Mouse (Mus musculus): ENCODE results near the gene Ahrr. TPM values are rescaled to one million over a fixed set of nuclear protein-coding genes. Genes with fewer than 3 reads are reported as not detected.
A peak's percentile ranks its signal among the peaks of the same experiment; 100 is the strongest.

Ahrr gene
- total RNA-seq, 2 experiments from 2014 or later = 0.48 to 0.71 TPM

- peak; percentile 16 to 25 for DNase-seq
These were observed 45.6 kb downstream of the Ahrr start for GRCm38 (mm10) chr13:74246494-74246893.

DNA sequence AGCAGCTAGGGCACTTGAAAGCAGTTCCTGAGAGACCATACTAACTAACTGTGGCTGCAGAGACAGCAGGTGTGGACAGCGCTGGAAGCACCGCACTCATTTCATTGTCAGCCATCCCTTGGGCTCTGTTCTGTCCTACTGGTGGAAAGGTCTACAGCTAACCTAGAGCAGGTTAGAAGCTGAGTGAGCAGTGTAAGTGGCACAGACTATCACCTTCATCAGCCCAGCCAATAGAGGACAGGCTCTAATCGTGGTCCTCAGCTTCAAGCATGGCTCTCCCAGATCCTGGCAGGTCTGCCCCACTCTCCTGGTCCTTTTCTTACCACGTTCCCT lies 46.3 kb downstream of the Ahrr start:
- no peak for DNase-seq
- intact Hi-C loops (cut with DNase I) = no loop called here

More at GRCm38 (mm10) chr13:74246494-74246893, 45.6 kb downstream of the Ahrr start:
- intact Hi-C loops (cut with DNase I) = no loop called here

- intact Hi-C loops (cut with DNase I) = no loop called here
- DNase-seq = peak; percentile 67 to 75
These were observed 46.8 kb downstream of the Ahrr start for GRCm38 (mm10) chr13:74245214-74245898.

- no peak for DNase-seq
- intact Hi-C loops (cut with DNase I) = no loop called here
These were observed 54.6 kb downstream of the Ahrr start for GRCm38 (mm10) chr13:74237574-74237973.

DNA sequence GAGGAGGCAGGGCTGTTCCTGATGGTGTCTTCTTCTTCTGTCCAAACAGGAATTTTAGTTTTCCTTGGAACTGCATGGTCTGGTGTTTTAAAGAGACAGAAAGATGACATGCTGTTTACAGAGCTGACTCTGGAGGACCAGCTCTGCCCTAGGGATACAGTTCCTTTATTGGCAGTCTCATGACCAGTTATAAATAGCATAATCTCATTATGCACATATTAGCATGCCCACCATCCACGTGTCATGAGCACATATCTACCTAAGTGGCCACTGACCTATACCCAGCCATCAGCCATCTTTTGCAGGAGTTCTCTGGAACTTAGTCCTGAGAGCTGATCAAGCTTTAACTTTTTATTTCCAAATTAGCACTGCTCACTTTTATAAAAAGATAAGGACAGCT lies 71.5 kb downstream of the Ahrr start:
- DNase-seq = no peak
- intact Hi-C loops (cut with DNase I) = no loop called here

- intact Hi-C loops (cut with DNase I) = no loop called here
- DNase-seq = no peak
These were observed 73.7 kb downstream of the Ahrr start for GRCm38 (mm10) chr13:74218441-74218840.

GRCm38 (mm10) chr13:74208986-74209345 lies 83.2 kb downstream of the Ahrr start:
- intact Hi-C loops (cut with DNase I) = no loop called here
- peak in 1 of 2 experiments; percentile 35 for DNase-seq

DNA sequence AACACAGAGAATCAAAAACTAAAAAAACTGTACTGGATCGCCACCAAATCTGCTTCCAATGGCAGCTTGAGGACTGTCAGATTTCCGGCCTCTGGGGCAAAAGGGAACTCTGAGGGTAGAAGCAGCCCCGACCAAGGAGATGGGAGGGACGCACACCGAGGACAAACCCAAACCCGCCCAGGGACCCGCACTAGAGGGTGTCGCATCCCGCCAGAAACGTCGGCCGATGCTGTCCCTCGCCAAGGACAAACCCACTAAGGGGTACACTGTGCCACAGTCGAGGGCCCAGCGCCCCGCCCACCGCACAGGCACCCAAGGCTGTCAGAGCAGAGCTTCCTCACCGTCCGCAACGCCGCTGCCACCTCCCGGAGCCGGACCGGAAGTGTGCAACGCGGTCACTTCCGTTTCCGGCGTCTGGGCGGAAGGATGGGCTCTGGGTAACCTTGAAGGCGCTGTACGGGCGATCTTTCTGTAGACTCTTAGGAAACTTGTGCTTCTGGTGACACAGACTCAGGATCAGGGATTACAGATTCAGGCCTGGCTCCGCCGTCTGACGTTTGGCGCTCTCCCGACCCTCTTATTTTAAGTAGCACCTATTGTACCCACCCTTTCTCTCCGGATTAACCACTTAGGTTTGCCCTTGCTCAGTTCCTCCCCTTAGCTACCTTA lies 83.7 kb downstream of the Ahrr start, which contains the start of gene Exoc3:
Gene Exoc3 (minus strand): TSS at position 416 of the 669 bp plus-strand sequence.
- peak; percentile 91 to 94 for DNase-seq
- intact Hi-C loops (cut with DNase I) = no loop called here

DNA sequence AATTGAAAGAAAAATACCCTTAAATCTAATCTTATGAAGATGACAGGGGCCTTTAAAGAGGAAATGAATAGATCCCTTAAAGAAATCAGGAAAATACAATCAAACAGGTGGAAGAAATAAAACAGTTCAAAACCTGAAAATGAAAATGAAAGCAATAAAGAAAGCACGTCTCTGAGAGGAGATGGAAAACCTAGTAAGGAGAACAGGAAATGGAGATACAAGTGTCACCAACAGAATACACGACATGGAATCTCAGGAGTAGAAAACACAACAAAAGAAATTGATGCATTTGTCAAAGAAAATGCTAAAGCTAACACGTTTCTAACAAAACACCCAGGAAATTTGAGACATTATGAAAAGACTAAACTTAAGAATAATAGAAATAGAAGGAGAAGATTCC lies 95.7 kb downstream of the Ahrr start:
- intact Hi-C loops (cut with DNase I) = no loop called here
- no peak for DNase-seq

DNA sequence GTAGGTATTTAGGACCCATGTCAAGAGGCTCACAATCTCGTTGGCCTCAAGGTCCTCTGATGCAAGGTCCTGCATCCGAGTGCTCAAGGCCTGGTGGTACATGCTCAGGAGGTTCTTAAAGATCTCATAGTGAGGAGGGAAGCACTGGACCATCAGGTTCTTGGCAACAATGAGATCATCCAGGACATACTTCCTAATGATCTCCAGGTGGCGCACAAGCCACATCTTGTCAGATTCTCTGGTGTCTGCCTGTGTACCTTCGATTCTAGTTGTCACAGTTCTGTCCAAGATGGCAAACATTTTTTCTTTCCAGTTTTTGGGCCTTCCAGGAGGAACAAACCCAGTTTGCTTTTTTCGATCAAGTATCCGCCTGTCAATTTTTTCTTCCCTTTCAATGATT lies 99.5 kb downstream of the Ahrr start:
- no peak for DNase-seq
- intact Hi-C loops (cut with DNase I) = loop anchor here (2.0 kb wide), 1 partner anchor 108 kb away; no protein-coding TSS in a partner anchor

DNA sequence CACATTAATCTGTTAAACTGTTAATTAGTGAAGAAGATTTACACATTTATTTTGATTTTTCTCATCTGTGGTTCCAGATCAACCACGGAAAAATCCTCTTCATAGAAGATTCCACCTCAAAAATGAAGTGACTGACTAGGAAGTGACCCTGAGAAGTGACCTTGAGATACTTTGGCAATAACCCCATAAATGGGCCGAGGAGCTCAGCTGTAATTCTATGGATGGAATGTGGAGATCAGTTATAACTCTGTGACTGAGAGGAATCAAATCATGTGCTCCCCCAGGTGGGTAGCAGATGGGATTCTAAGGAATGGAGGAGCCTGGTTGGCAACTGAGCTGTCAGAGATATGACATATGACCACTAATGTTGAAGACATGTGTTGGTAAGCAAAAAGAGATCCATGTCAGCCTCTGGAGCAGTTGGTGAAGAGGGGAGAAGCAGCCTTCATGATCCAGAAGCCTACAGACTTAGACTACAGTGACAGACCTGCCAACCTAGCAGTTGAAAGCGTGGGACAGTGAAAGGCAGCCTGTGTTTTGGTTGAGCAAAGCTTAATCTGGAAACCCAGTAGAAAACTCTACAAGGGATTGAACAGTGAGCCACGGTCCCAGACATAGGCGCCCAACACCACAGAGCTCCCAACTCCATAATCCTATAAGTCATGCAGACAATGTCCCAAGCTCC lies 109.0 kb downstream of the Ahrr start:
- no peak for DNase-seq
- intact Hi-C loops (cut with DNase I) = no loop called here

DNA sequence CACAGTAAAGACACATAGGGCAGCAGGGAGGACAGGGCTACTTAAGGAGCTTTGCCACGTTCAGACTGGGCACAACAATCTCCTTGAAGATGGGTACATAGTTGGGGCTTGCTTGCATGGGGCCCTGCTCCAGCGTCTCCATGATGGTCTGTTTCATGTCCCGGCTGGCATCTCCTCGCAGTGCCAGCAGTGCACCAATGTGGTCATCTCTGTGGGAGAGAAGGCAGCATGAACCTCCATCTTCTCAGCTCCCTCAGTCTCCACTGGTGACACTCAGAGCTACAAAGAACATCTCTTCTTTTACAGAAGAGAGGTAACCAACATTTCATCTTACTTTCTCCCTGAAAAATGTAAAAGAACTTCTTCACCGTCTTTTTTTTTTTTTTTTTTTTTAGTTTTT lies 120.1 kb downstream of the Ahrr start:
- no peak for DNase-seq
- intact Hi-C loops (cut with DNase I) = loop anchor here (5.0 to 10.0 kb wide), 2 partner anchors 75 to 207 kb away; partner anchors contain the start of gene Zdhhc11

DNA sequence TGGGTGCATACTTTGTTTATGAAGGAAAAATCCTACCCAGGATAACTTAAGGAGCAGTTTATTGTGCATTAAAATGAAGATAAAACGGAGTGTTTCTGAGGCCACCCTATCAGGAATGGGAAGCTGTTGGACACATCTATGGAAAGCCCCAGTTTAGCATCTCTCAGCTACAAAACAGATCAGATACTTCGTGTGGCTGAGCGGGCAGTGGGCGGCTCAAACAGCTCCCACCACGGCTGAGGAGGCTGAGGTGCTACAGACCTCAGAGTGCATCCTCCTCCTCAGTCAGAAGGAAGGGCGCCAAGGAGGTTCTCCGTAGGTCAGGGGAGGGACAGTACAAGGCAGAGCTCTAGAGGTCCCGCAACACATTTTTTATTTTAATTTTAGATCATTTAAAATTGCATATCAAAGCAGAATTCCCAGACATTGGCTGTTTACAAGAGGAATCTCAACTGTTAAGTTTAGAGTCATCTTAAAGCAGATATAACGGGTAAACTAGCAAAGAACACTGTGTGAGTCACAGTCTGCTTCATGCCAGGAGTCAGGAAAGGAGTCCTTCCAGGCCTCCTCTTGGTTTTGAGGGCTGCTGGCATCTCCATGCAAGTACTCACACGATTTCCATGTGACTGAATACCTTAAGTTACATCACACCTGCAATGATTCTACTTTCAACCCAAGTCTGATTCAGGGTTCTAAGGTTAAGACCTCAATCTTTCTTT lies 122.5 kb downstream of the Ahrr start:
- no peak for DNase-seq
- intact Hi-C loops (cut with DNase I) = loop anchor here (5.0 to 10.0 kb wide), 2 partner anchors 72 to 205 kb away; partner anchors contain the start of gene Zdhhc11

DNA sequence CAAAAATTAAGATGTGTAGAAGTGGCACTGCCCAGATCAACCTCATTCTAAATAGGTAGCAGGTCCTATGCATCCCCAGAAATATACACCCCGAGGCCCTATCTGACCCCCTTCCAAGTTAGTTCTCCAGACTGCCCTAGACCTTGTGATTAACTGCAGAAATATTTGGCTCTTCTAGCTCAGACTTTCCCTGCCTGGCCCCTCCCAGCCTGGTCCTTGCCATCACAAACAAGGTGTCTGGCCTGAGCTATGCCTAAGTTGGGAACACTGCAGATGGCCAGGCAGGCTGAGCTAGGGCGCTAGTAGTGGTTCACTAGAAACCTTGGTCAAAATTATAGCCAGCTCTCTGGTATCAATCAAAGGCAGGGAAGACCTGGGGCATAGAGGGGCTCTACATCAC lies 124.6 kb downstream of the Ahrr start:
- DNase-seq = peak; percentile 16 to 35
- intact Hi-C loops (cut with DNase I) = no loop called here

- intact Hi-C loops (cut with DNase I) = no loop called here
- DNase-seq = no peak
These were observed 125.1 kb downstream of the Ahrr start for GRCm38 (mm10) chr13:74167057-74167413.

DNA sequence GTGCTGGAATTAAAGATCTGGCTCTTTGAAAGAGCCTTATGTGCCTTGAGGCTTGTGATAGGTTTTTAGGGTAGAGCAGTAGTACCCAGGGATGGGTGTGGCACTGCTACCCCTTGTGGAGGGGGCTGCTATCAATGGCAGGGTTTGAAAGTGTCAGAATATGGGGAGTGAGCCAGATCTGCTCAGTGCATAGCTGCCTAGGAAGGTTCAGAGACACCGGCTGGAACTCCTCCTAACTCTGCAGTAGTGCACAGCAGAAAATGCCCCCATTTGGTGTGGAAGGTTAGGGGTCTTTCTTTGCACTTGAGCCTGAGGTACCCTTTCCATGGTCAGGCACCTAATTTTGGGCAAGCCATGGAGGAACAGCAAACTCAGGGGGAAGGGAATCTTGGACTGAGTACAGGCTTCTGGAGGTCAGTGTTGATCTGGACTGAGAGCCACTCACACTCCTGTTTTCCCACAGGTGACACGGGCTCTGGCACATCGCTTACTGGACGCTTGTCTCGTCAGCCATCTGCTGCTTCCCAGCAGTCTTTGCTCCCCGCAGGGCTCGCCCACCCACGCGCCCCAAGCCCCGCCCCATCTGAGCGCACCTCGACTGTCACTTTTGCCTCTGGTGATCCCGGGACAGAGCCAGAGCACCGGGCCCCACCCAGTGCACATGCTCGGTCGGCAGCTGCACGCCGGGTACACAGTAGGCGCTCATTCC lies 125.6 kb downstream of the Ahrr start:
- peak; percentile 39 to 53 for DNase-seq
- intact Hi-C loops (cut with DNase I) = no loop called here
